Mouse (Mus musculus): ENCODE data around the gene Dagla. TPM values are rescaled to one million over a fixed set of nuclear protein-coding genes. Genes with fewer than 3 reads are reported as not detected.

Dagla gene
- polyA plus RNA-seq, 1 experiment from 2014 or later = 1.7 TPM

GRCm38 (mm10) chr19:10272746-10273145, 31.9 kb downstream of the Dagla start:
- Histone ChIP-seq H3K4me3 (no peak overlapping the region), H3K9me3 (no peaks in the 10 kb centered on the region), H3K4me1 (peaks cover 56% of the 10 kb centered on the region), H3K27me3 (ENCODE audit: poor library complexity, severe bottlenecking) (peaks cover 37% of the 10 kb centered on the region), H3K27ac (peak overlapping the region; percentile 75), H3K36me3 (replicated peaks) (no peaks in the 10 kb centered on the region)
- no peak for DNase-seq (ENCODE audit: extremely low spot score, low spot score)
- 41% methylated on average over 11 of the region's 11 CpGs for WGBS

GRCm38 (mm10) chr19:10271592-10271991, 33.1 kb downstream of the Dagla start:
- Histone ChIP-seq H3K36me3 (replicated peaks) (no peaks in the 10 kb centered on the region), H3K27me3 (ENCODE audit: poor library complexity, severe bottlenecking) (peaks cover 38% of the 10 kb centered on the region), H3K27ac (no peak overlapping the region), H3K4me3 (no peak overlapping the region), H3K9me3 (no peaks in the 10 kb centered on the region), H3K4me1 (peaks cover 54% of the 10 kb centered on the region)
- no peak for DNase-seq (ENCODE audit: extremely low spot score, low spot score)
- 89% methylated on average over 7 of the region's 7 CpGs for WGBS

GRCm38 (mm10) chr19:10270356-10270755, 34.3 kb downstream of the Dagla start:
- Histone ChIP-seq H3K27me3 (ENCODE audit: poor library complexity, severe bottlenecking) (peaks cover 25% of the 10 kb centered on the region), H3K4me1 (peaks cover 48% of the 10 kb centered on the region), H3K4me3 (no peak overlapping the region), H3K9me3 (no peaks in the 10 kb centered on the region), H3K27ac (no peak overlapping the region), H3K36me3 (replicated peaks) (no peaks in the 10 kb centered on the region)
- WGBS = 83% methylated on average over 5 of the region's 5 CpGs
- no peak for DNase-seq (ENCODE audit: extremely low spot score, low spot score)

- H3K4me3 ChIP-seq = no peak overlapping the region
- WGBS = 86% methylated on average over 15 of the region's 15 CpGs
- H3K36me3 ChIP-seq (replicated peaks) = no peaks in the 10 kb centered on the region
- H3K27me3 ChIP-seq (ENCODE audit: poor library complexity, severe bottlenecking) = peaks cover 35% of the 10 kb centered on the region
- peaks cover 53% of the 10 kb centered on the region for H3K4me1 ChIP-seq
- no peak overlapping the region for H3K27ac ChIP-seq
- DNase-seq (ENCODE audit: extremely low spot score, low spot score) = no peak
- no peaks in the 10 kb centered on the region for H3K9me3 ChIP-seq
These were observed 35.8 kb downstream of the Dagla start for GRCm38 (mm10) chr19:10268851-10269250.

- H3K27ac ChIP-seq = no peak overlapping the region
These were observed 36.7 kb downstream of the Dagla start for GRCm38 (mm10) chr19:10267953-10268352.

GRCm38 (mm10) chr19:10267057-10267456, 37.6 kb downstream of the Dagla start:
- H3K4me1 ChIP-seq = peaks cover 44% of the 10 kb centered on the region
- peaks cover 37% of the 10 kb centered on the region for H3K27me3 ChIP-seq (ENCODE audit: poor library complexity, severe bottlenecking)
- no peaks in the 10 kb centered on the region for H3K9me3 ChIP-seq
- H3K36me3 ChIP-seq (replicated peaks) = no peaks in the 10 kb centered on the region
- DNase-seq (ENCODE audit: extremely low spot score, low spot score) = no peak
- WGBS = 14% methylated on average over 15 of the region's 15 CpGs
- peak overlapping the region; percentile 12; the same call in 1 of the 2 replicates for H3K4me3 ChIP-seq
- H3K27ac ChIP-seq = peak overlapping the region; percentile 71; the same call in 1 of the 2 replicates

More at GRCm38 (mm10) chr19:10267953-10268352, 36.7 kb downstream of the Dagla start:
- no peak for DNase-seq (ENCODE audit: extremely low spot score, low spot score)
- Histone ChIP-seq H3K36me3 (replicated peaks) (no peaks in the 10 kb centered on the region), H3K4me3 (no peak overlapping the region), H3K27me3 (ENCODE audit: poor library complexity, severe bottlenecking) (peaks cover 41% of the 10 kb centered on the region), H3K4me1 (peaks cover 52% of the 10 kb centered on the region), H3K9me3 (no peaks in the 10 kb centered on the region)
- 92% methylated on average over 10 of the region's 10 CpGs for WGBS

- H3K27me3 ChIP-seq (ENCODE audit: poor library complexity, severe bottlenecking) = peaks cover 33% of the 10 kb centered on the region
These were observed 38.4 kb downstream of the Dagla start for GRCm38 (mm10) chr19:10266196-10266850.

GRCm38 (mm10) chr19:10261369-10261768, 43.3 kb downstream of the Dagla start:
- H3K9me3 ChIP-seq = no peaks in the 10 kb centered on the region
- H3K27me3 ChIP-seq (ENCODE audit: poor library complexity, severe bottlenecking) = peaks cover 26% of the 10 kb centered on the region
- no peak overlapping the region for H3K27ac ChIP-seq
- DNase-seq (ENCODE audit: extremely low spot score, low spot score) = no peak
- peaks cover 33% of the 10 kb centered on the region for H3K4me1 ChIP-seq
- H3K4me3 ChIP-seq = no peak overlapping the region
- H3K36me3 ChIP-seq (replicated peaks) = no peaks in the 10 kb centered on the region
- 75% methylated on average over 7 of the region's 7 CpGs for WGBS

More at GRCm38 (mm10) chr19:10266196-10266850, 38.4 kb downstream of the Dagla start:
- Histone ChIP-seq H3K4me1 (peaks cover 44% of the 10 kb centered on the region), H3K9me3 (no peaks in the 10 kb centered on the region), H3K36me3 (replicated peaks) (no peaks in the 10 kb centered on the region), H3K27ac (peak overlapping the region; percentile 71; the same call in 1 of the 2 replicates), H3K4me3 (no peak overlapping the region)
- DNase-seq (ENCODE audit: extremely low spot score, low spot score) = peak; percentile 65
- WGBS = 27% methylated on average over 14 of the region's 14 CpGs

- Histone ChIP-seq H3K4me1 (peaks cover 13% of the 10 kb centered on the region), H3K27me3 (ENCODE audit: poor library complexity, severe bottlenecking) (peaks cover 10% of the 10 kb centered on the region; the same call in 1 of the 2 replicates), H3K27ac (no peak overlapping the region), H3K9me3 (no peaks in the 10 kb centered on the region), H3K36me3 (replicated peaks) (no peaks in the 10 kb centered on the region), H3K4me3 (no peak overlapping the region)
- peak; percentile 79 for DNase-seq (ENCODE audit: extremely low spot score, low spot score)
- 23% methylated on average over 6 of the region's 6 CpGs for WGBS
These were observed 46.2 kb downstream of the Dagla start for GRCm38 (mm10) chr19:10258279-10259011.

- 0 out of 2 replicates have a peak, but pooled peaks cover 2% of the 10 kb centered on the region for H3K36me3 ChIP-seq (replicated peaks)
- H3K9me3 ChIP-seq = no peaks in the 10 kb centered on the region
- peak overlapping the region; percentile 64; the same call in 1 of the 2 replicates for H3K27ac ChIP-seq
- H3K4me3 ChIP-seq = no peak overlapping the region
- DNase-seq (ENCODE audit: extremely low spot score, low spot score) = no peak
- WGBS = 56% methylated on average over 20 of the region's 20 CpGs
- H3K27me3 ChIP-seq (ENCODE audit: poor library complexity, severe bottlenecking) = peaks cover 4% of the 10 kb centered on the region; the same call in 1 of the 2 replicates
- H3K4me1 ChIP-seq = peaks cover 34% of the 10 kb centered on the region
These were observed 56.5 kb downstream of the Dagla start for GRCm38 (mm10) chr19:10248128-10248527.

GRCm38 (mm10) chr19:10247165-10247564, 57.5 kb downstream of the Dagla start:
- H3K27ac ChIP-seq = peak overlapping the region; percentile 64
- no peak for DNase-seq (ENCODE audit: extremely low spot score, low spot score)
- 43% methylated on average over 6 of the region's 6 CpGs for WGBS
- H3K9me3 ChIP-seq = no peaks in the 10 kb centered on the region
- 0 out of 2 replicates have a peak, but pooled peaks cover 2% of the 10 kb centered on the region for H3K36me3 ChIP-seq (replicated peaks)
- H3K4me3 ChIP-seq = no peak overlapping the region
- H3K27me3 ChIP-seq (ENCODE audit: poor library complexity, severe bottlenecking) = peaks cover 4% of the 10 kb centered on the region; the same call in 1 of the 2 replicates
- peaks cover 41% of the 10 kb centered on the region for H3K4me1 ChIP-seq

GRCm38 (mm10) chr19:10244183-10244582, 60.5 kb downstream of the Dagla start:
- peaks cover 17% of the 10 kb centered on the region for H3K27me3 ChIP-seq (ENCODE audit: poor library complexity, severe bottlenecking)
- DNase-seq (ENCODE audit: extremely low spot score, low spot score) = no peak

GRCm38 (mm10) chr19:10242916-10243315, 61.8 kb downstream of the Dagla start:
- Histone ChIP-seq H3K27ac (peak overlapping the region; percentile 71), H3K27me3 (ENCODE audit: poor library complexity, severe bottlenecking) (peaks cover 28% of the 10 kb centered on the region), H3K9me3 (no peaks in the 10 kb centered on the region), H3K4me3 (peak overlapping the region; percentile 7; the same call in 1 of the 2 replicates), H3K4me1 (peaks cover 54% of the 10 kb centered on the region), H3K36me3 (replicated peaks) (no peaks in the 10 kb centered on the region)
- DNase-seq (ENCODE audit: extremely low spot score, low spot score) = peak; percentile 27
- 2% methylated on average over 8 of the region's 8 CpGs for WGBS

More at GRCm38 (mm10) chr19:10244183-10244582, 60.5 kb downstream of the Dagla start:
- 21% methylated on average over 3 of the region's 3 CpGs for WGBS
- Histone ChIP-seq H3K4me1 (peaks cover 56% of the 10 kb centered on the region), H3K27ac (no peak overlapping the region), H3K9me3 (no peaks in the 10 kb centered on the region), H3K4me3 (no peak overlapping the region), H3K36me3 (replicated peaks) (0 out of 2 replicates have a peak, but pooled peaks cover 2% of the 10 kb centered on the region)

Data from forebrain, embryonic 10.5 days (tissue).